Mouse (Mus musculus): ENCODE results near the gene Brpf3. TPM values are rescaled to one million over a fixed set of nuclear protein-coding genes. Genes with fewer than 3 reads are reported as not detected.
"Not testable (repeated sequence)": the region's sequence is repeated elsewhere in the genome, so short reads cannot be mapped to it uniquely, and the experiment has no call there.

Gene Brpf3
- polyA plus RNA-seq, 1 experiment from 2014 or later, result 7.0 TPM

DNA sequence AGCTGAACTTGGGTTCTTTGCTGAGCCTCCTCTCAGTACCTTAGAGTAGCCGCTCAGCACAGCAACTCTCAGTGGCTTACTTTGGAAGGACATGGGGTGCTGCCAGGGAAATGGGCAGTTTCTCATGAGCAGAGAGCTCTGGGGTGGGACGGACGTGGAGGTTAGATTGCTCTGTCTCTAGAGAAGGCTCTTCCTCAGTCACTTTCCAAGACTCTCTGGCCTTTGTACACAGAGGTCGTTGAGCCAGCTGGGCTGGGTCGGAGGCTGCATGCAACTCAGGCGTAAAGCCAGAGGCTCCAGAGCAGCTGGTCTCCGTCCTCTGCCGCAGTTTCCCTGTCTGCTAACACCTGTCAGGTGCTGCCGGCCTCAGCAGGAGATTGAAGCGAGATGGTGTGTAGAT is 33.8 kb downstream of the Brpf3 start:
- 76% methylated on average over 10 of the region's 10 CpGs for WGBS
- H3K9ac ChIP-seq (replicated peaks), result no peak overlapping the region
- no peaks in the 10 kb centered on the region for H3K4me1 ChIP-seq
- no peak overlapping the region for H3K4me2 ChIP-seq
- H3K36me3 ChIP-seq, result peaks cover 82% of the 10 kb centered on the region
- no peak overlapping the region for H3K4me3 ChIP-seq (replicated peaks)
- H3K9me3 ChIP-seq (replicated peaks), result no peaks in the 10 kb centered on the region
- ATAC-seq (ENCODE audit: low FRiP score), result no peak
- H3K27me3 ChIP-seq (replicated peaks), result no peaks in the 10 kb centered on the region
- H3K27ac ChIP-seq (replicated peaks), result no peak overlapping the region

DNA sequence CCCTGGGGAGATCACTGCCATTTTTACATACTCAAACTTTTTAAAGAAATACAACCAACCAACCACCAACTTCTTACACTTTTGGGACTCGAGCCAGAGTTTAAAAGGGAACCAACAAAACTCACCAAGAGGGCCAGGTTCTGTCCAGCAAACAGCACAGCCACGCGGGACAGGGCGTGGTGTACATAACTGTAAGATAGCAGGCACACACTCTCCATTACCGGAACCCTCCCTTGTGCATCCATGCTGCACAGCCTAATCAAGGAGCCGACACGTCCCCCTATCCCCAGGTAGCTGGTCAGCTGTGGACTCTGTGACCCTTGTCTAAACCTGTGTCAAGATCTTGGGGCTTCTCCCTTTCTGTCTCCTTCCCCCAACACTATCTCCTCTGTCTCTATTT is 37.0 kb downstream of the Brpf3 start:
- H3K9me3 ChIP-seq (replicated peaks), result no peaks in the 10 kb centered on the region
- H3K4me2 ChIP-seq, result no peak overlapping the region
- ATAC-seq (ENCODE audit: low FRiP score), result no peak
- H3K27ac ChIP-seq (replicated peaks), result no peak overlapping the region
- no peak overlapping the region for H3K9ac ChIP-seq (replicated peaks)
- no peaks in the 10 kb centered on the region for H3K27me3 ChIP-seq (replicated peaks)
- H3K4me1 ChIP-seq, result no peaks in the 10 kb centered on the region
- H3K4me3 ChIP-seq (replicated peaks), result no peak overlapping the region
- H3K36me3 ChIP-seq, result peaks cover 56% of the 10 kb centered on the region
- 97% methylated on average over 7 of the region's 7 CpGs for WGBS

GRCm38 (mm10) chr17:28841947-28842346 is 41.1 kb downstream of the Brpf3 start:
- WGBS, result 97% methylated on average over 4 of the region's 4 CpGs
- ATAC-seq (ENCODE audit: low FRiP score), result not testable (repeated sequence)

DNA sequence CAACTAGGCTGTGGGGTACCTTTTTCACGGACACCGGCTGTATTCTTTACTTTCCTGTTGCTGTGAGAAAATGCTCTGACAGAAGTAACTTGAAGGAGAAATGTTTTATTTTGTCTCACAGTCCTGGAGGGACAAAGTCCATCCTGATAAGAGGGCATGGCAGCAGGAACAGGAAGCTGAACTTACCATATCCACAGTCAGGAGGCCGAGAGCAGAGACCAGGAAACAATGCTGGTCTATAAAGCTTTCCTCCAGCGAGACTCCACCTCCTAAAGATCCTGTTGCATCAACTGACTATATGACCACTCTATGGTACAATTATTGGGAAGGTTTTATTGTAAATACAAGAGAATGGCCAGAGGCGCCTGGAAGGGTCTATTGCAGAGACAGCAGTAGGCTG is 42.8 kb downstream of the Brpf3 start:
- no peak overlapping the region for H3K4me2 ChIP-seq
- H3K27ac ChIP-seq (replicated peaks), result no peak overlapping the region
- WGBS, result 66% methylated on average over 5 of the region's 5 CpGs
- H3K4me3 ChIP-seq (replicated peaks), result no peak overlapping the region
- H3K36me3 ChIP-seq, result peaks cover 13% of the 10 kb centered on the region
- H3K9ac ChIP-seq (replicated peaks), result no peak overlapping the region
- no peaks in the 10 kb centered on the region for H3K27me3 ChIP-seq (replicated peaks)
- ATAC-seq (ENCODE audit: low FRiP score), result no peak
- no peaks in the 10 kb centered on the region for H3K9me3 ChIP-seq (replicated peaks)
- no peaks in the 10 kb centered on the region for H3K4me1 ChIP-seq

More at GRCm38 (mm10) chr17:28841947-28842346, 41.1 kb downstream of the Brpf3 start:
- peaks cover 30% of the 10 kb centered on the region for H3K36me3 ChIP-seq
- H3K9me3 ChIP-seq (replicated peaks); H3K4me3 ChIP-seq (replicated peaks); H3K4me2 ChIP-seq; H3K27me3 ChIP-seq (replicated peaks); H3K27ac ChIP-seq (replicated peaks); H3K4me1 ChIP-seq; H3K9ac ChIP-seq (replicated peaks): not testable (repeated sequence)

- Histone ChIP-seq H3K9ac (replicated peaks) (no peak overlapping the region), H3K27me3 (replicated peaks) (no peaks in the 10 kb centered on the region), H3K27ac (replicated peaks) (no peak overlapping the region), H3K4me1 (no peaks in the 10 kb centered on the region), H3K36me3 (no peaks in the 10 kb centered on the region), H3K4me2 (no peak overlapping the region), H3K9me3 (replicated peaks) (no peaks in the 10 kb centered on the region), H3K4me3 (replicated peaks) (no peak overlapping the region)
- ATAC-seq (ENCODE audit: low FRiP score), result no peak
- WGBS, result 70% methylated on average over 11 of the region's 11 CpGs
Observed at GRCm38 (mm10) chr17:28846974-28847617, 46.2 kb downstream of the Brpf3 start.

- Histone ChIP-seq H3K9ac (replicated peaks) (no peak overlapping the region), H3K4me1 (no peaks in the 10 kb centered on the region), H3K27me3 (replicated peaks) (no peaks in the 10 kb centered on the region), H3K4me3 (replicated peaks) (no peak overlapping the region), H3K36me3 (no peaks in the 10 kb centered on the region), H3K9me3 (replicated peaks) (no peaks in the 10 kb centered on the region), H3K27ac (replicated peaks) (no peak overlapping the region), H3K4me2 (no peak overlapping the region)
- ATAC-seq (ENCODE audit: low FRiP score), result no peak
- WGBS, result 94% methylated on average over 5 of the region's 5 CpGs
Observed at GRCm38 (mm10) chr17:28850511-28850910, 49.6 kb downstream of the Brpf3 start.

DNA sequence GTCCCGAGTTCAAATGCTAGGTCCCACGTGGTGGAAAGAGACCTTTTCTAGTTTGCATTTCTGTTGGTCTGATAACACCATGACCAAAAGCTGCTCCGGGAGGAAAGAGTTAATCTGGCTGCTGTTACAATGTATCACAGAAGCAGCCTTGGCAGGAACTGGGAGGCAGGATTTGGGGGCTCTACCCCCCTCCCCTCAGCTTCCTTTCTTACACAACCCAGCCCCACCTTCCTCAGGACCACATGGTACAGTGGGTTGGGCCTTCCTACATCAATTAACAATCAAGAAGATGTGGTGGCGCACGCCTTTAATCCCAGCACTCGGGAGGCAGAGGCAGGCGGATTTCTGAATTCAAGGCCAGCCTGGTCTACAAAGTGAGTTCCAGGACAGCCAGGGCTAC is 53.5 kb downstream of the Brpf3 start:
- ATAC-seq (ENCODE audit: low FRiP score), result no peak
- Histone ChIP-seq H3K36me3 (no peaks in the 10 kb centered on the region), H3K27ac (replicated peaks) (no peak overlapping the region), H3K4me1 (no peaks in the 10 kb centered on the region), H3K27me3 (replicated peaks) (no peaks in the 10 kb centered on the region), H3K4me2 (no peak overlapping the region), H3K4me3 (replicated peaks) (no peak overlapping the region), H3K9me3 (replicated peaks) (no peaks in the 10 kb centered on the region), H3K9ac (replicated peaks) (no peak overlapping the region)
- 85% methylated on average over 7 of the region's 7 CpGs for WGBS

DNA sequence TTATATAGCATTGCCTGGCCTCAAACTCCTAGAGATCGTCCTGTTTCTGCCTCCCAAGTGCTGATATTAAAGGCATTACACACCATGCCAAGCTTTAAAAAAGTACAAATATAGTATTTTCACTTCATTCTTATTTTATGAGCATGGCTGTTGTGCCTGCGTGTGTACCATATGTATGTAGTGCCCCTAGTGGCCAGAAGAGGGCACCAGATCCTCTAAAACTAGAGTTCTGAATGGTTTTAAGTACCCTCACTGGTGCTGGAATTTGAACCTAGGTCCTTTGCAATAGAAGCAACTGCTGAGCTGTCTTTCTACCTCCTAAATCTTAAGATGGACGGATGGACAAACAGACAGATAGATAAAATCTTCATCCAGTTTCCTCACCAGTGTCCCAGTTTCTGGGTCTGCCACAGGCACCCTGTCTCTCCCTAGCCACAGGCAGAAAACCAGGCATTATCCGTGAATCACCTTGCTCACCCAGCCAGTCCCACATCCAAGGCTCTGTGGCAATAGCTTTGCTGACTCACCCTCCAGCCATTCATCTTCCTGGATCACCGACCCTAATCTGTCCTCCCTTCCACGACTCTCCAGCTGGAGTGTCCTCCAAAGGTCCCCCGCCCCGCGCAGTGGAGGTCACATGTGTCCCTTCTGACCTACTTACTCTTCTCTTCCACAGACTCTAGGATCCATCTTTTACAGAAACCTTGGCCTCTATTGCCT is 54.4 kb downstream of the Brpf3 start:
- H3K4me2 ChIP-seq, result no peak overlapping the region
- no peak overlapping the region for H3K9ac ChIP-seq (replicated peaks)
- H3K4me1 ChIP-seq, result no peaks in the 10 kb centered on the region
- no peaks in the 10 kb centered on the region for H3K27me3 ChIP-seq (replicated peaks)
- no peak for ATAC-seq (ENCODE audit: low FRiP score)
- no peak overlapping the region for H3K27ac ChIP-seq (replicated peaks)
- H3K9me3 ChIP-seq (replicated peaks), result no peaks in the 10 kb centered on the region
- H3K4me3 ChIP-seq (replicated peaks), result no peak overlapping the region
- WGBS, result 78% methylated on average over 9 of the region's 9 CpGs
- H3K36me3 ChIP-seq, result no peaks in the 10 kb centered on the region

- no peak overlapping the region for H3K4me2 ChIP-seq
- no peak for ATAC-seq (ENCODE audit: low FRiP score)
- H3K4me3 ChIP-seq (replicated peaks), result no peak overlapping the region
- no peaks in the 10 kb centered on the region for H3K27me3 ChIP-seq (replicated peaks)
- H3K36me3 ChIP-seq, result no peaks in the 10 kb centered on the region
- H3K4me1 ChIP-seq, result no peaks in the 10 kb centered on the region
- H3K27ac ChIP-seq (replicated peaks), result no peak overlapping the region
- H3K9ac ChIP-seq (replicated peaks), result no peak overlapping the region
- 35% methylated on average over 3 of the region's 3 CpGs for WGBS
- no peaks in the 10 kb centered on the region for H3K9me3 ChIP-seq (replicated peaks)
Observed at GRCm38 (mm10) chr17:28856030-28856429, 55.1 kb downstream of the Brpf3 start.

DNA sequence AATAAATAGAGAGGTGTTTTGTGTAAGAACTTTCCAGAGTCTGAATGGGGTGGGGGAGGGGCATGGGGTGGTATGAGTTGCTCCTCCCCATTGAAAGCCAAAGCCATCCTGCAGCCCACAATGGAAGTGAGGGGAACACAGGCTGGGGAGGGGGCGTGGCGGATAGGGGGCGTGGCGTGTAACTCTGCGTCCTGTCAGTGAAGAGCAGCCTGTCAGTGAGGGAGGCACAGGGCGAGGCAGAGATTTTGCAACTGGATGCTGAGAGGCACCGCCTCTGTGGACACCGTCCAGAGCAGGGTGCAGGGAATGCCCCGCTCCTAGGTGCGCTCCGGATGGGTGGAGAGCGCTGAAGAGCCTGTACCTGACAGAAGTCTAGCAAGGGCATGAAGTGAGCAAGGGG is 57.3 kb downstream of the Brpf3 start, which contains the start of gene Pnpla1:
Gene Pnpla1, plus strand, starts transcription at position 207 of the 400 bp plus-strand sequence.
- Histone ChIP-seq H3K9ac (replicated peaks) (no peak within 1 kb of the TSS), H3K4me2 (no peak within 1 kb of the TSS), H3K27me3 (replicated peaks) (no peaks in the 10 kb centered on the region), H3K9me3 (replicated peaks) (no peaks in the 10 kb centered on the region), H3K36me3 (no peaks in the 10 kb centered on the region), H3K4me1 (no peaks in the 10 kb centered on the region), H3K27ac (replicated peaks) (no peak within 1 kb of the TSS), H3K4me3 (replicated peaks) (no peak within 1 kb of the TSS)
- ATAC-seq (ENCODE audit: low FRiP score), result no peak
- WGBS, result 38% methylated on average over 12 of the region's 12 CpGs

- Histone ChIP-seq H3K27ac (replicated peaks) (no peak overlapping the region), H3K27me3 (replicated peaks) (no peaks in the 10 kb centered on the region), H3K4me1 (peaks cover 3% of the 10 kb centered on the region; the same call in 1 of the 2 replicates), H3K9ac (replicated peaks) (no peak overlapping the region), H3K9me3 (replicated peaks) (no peaks in the 10 kb centered on the region), H3K4me3 (replicated peaks) (no peak overlapping the region), H3K36me3 (no peaks in the 10 kb centered on the region), H3K4me2 (no peak overlapping the region)
- no peak for ATAC-seq (ENCODE audit: low FRiP score)
- WGBS, result 79% methylated on average over 7 of the region's 7 CpGs
Observed at GRCm38 (mm10) chr17:28863926-28864325, 63.0 kb downstream of the Brpf3 start.

DNA sequence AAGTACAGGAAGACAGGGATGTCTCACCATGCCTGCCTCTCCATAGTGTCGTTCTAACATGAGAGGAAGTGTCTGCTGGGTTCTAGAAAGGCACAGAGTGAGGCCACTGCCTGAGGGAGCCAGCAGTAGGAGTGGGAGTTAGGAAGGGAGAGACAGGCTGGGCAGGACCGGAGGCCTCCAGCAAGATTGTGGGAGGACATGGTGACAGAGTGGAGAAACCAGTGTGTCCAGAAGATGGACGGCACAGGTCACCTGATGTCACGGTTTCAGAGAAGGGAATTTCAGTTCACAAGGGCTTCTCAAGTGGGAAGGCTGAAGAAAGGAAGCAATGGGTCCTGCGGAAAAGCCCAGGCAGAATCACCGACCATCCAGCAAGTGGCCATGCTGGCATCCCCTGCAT is 63.6 kb downstream of the Brpf3 start:
- WGBS, result 87% methylated on average over 6 of the region's 6 CpGs
- Histone ChIP-seq H3K9me3 (replicated peaks) (no peaks in the 10 kb centered on the region), H3K27me3 (replicated peaks) (no peaks in the 10 kb centered on the region), H3K4me2 (no peak overlapping the region), H3K4me1 (peaks cover 8% of the 10 kb centered on the region), H3K9ac (replicated peaks) (no peak overlapping the region), H3K27ac (replicated peaks) (no peak overlapping the region), H3K36me3 (no peaks in the 10 kb centered on the region), H3K4me3 (replicated peaks) (no peak overlapping the region)
- ATAC-seq (ENCODE audit: low FRiP score), result no peak
